Mouse (Mus musculus): Measurements from ENCODE around the gene Lyplal1. TPM values are rescaled to one million over a fixed set of nuclear protein-coding genes. Genes with fewer than 3 reads are reported as not detected.

The Lyplal1 gene
- polyA plus RNA-seq (2017; shearing (Covaris generic)) = not detected

GRCm38 (mm10) chr1:186116701-186117488 lies at the start of gene Lyplal1:
Gene Lyplal1 (minus strand): TSS chr1:186117310.

